Mouse (Mus musculus) telencephalon, adult 2 months (tissue): Measurements from ENCODE around the gene P3h1.
"Not testable (repeated sequence)": the region's sequence is repeated elsewhere in the genome, so short reads cannot be mapped to it uniquely, and the experiment has no call there.

Source experiments
- DNase-seq: peaks from one replicate; pipeline ENCODE4 v3.0.0-alpha.2; 2011; ENCODE audit warnings: low read depth, low spot score

P3h1 gene

GRCm38 (mm10) chr4:119275226-119275625, 42.5 kb downstream of the P3h1 start:
- no peak for DNase-seq

- no peak for DNase-seq
Measured at GRCm38 (mm10) chr4:119275726-119276125, 43.0 kb downstream of the P3h1 start.

- DNase-seq, result not testable (repeated sequence)
Measured at GRCm38 (mm10) chr4:119278784-119279183, 46.1 kb downstream of the P3h1 start.

GRCm38 (mm10) chr4:119284861-119285260, 52.1 kb downstream of the P3h1 start:
- no peak for DNase-seq

- DNase-seq, result no peak
Measured at GRCm38 (mm10) chr4:119285336-119285735, 52.6 kb downstream of the P3h1 start.

- DNase-seq, result no peak
Measured at GRCm38 (mm10) chr4:119291921-119292320, 59.2 kb downstream of the P3h1 start.

DNA sequence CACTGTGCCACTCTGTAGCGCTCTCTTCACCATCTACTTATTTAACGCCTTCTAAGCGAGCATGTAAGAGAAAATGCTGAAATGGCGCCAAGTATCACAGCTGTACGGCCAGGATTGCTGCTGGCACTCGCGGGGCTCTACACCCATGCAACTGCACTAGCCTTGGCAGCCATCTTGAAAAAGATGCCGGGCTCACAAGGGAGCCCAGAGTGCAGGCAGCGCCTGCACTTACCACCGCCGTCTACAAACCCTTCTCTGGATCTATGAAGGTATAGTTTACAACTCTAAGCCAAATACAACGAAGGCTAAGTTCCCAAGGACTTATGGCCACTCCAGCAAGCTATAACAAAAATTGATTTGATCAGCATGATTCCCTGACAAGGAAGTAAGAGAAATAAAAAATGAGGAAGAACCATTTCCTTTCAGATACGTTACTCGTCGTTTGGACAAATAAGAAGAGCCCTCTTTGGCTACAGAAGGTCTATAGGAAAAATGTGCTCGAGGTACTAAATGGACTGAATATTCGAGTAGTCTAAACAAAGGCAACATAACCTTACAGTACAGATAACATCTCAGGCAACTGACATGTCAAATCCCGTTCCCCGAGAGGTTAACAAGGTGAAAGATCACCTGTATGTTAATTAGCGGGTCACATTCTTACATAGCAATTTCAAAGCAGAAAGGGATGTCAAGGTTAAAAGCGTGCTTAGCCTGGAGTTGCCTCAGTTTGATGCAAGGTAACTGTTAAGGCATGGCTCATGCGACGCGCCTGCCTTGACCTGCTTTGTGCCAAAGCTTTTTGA, 60.3 kb downstream of the P3h1 start:
- peak; percentile 56 for DNase-seq

DNA sequence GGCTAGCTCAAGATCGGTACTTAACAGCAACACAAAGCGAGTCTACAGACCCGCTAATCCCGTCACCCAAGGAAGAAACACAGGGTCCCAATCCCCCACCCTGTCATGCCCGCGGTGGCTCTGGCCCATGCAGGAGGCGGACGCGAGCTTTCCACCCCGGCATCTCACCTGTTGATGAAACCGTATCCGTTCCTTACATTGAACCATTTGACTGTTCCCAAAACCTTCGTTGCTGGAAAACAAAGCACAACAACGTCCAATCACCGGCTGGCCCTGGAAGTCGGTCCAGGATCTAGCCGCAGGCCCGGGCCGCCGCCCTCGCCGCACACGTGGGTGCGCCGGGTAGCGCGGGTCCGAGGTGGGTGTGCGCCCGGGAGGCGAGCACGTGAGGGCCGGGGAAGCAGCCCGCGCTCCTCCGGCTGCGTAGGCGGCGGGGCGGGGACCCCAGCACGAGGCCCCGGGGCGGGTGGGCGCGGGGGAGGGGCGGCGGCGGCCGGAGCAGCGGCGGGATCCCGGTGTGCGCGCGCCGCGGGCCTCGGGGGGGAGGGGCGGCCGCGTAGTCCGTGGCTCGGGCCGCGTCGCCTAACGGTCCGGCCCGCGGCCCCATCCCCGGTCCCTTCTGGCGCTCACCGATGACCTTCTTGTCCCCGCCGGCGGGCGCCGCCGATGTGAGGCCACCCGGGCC, 61.0 kb downstream of the P3h1 start:
- no peak for DNase-seq

DNA sequence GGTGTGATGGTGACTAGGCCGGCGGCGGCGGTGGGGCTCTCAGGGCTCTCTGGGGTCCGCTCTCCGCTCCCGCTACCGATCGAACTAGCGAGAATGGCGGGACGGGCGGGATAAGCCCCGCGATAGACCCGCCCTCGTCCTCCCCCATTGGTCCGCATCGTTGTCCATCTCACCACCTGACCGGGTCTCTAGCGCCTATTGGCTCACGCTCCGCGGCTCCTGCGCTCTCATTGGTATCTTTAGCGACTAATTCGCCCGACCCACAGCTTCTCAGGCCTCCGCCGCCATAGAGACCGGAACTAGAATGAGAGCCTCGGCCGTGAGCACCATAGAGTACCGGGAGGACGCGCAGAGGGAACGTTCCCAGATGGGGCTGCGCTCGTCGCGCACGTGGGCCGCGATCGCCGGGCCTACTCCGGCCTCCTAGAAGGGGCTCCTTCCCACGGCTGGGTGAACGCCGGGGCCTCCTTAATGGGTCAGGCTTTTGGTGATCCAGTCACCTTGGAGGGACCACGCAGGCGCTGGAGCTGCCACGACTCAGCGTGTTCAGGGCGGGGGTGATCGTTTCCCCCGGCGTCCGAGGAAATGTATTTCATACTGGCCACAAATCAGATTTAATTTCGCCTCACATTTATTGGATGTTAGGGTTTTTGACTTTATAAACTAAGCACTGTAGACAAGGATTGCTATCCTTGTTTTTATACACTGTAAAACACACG, 61.9 kb downstream of the P3h1 start, which contains the start of gene Ybx1:
TSS of gene Ybx1 (minus strand) at position 190 of the 719 bp plus-strand sequence.
- peak; percentile 98 for DNase-seq

DNA sequence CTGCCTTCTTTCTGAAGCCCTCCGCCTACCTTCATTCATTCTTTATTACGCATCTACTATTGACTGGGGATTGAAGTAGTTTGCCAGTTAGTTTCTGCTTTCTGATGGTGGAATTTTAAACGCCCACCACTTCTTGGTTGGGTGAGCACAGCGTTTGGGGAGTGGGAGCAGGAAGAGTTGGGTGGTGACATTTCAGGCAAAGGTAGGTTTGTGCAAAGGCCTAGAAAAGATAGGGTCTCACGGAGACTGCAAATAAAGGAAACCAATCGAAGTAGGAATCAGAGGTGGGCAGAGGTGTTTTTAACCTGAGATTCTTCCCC, 62.4 kb downstream of the P3h1 start:
- no peak for DNase-seq

DNA sequence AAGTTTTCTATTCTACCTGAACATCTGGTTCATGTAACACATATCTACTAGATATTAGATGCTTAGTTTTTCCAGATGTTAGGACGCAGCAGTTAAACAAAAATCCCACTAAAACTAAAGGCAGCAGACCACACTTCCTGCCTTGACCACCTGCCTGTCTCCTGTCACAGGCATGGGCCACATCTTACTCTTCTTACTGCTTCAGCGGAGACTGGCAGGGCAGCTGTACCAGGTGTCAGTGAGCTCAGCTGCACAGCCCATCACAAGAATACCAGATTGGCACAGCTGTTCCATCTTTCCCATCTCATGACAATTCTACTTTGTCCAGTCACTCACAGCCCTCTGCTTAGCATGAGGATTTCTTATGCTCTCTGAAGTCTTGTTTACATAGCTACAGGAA, 64.6 kb downstream of the P3h1 start:
- no peak for DNase-seq
